Mouse (Mus musculus) megakaryocyte, embryonic 14.5 days (primary cell): ENCODE measurements at regions not wholly inside any gene's neighbourhood (a gene's known extent, or its start where the extent isn't known, plus 50 kb on each side); places are given as distances from the start of the nearest gene placed in this dataset.

Source experiments
- FLI1 ChIP-seq: IDR thresholded peaks from 2 replicates; pipeline ENCODE4 v1.6.1; 2012; ENCODE audit warnings: low read length, inconsistent platforms, mixed read lengths
- GATA1 ChIP-seq: IDR thresholded peaks from 3 replicates; pipeline ENCODE4 v1.6.1; 2012; ENCODE audit warnings: mixed read lengths, low read length, inconsistent platforms, borderline replicate concordance

- TF ChIP-seq GATA1 (no peak), FLI1 (no peak)
These were observed 154.9 kb upstream of the Zc3h12c start for GRCm38 (mm10) chr9:52323226-52323625.
